Mouse (Mus musculus): ENCODE results near the gene Gm973.

GRCm38 (mm10) chr1:59668871-59669270, 152.8 kb downstream of the Gm973 start:
- no peak for TF ChIP-seq CTCF (IDR thresholded peaks at IDR 0.05; ENCODE audit: control insufficient read depth, insufficient read depth, insufficient read length)
- no peak for TF ChIP-seq MYOD1 (IDR thresholded peaks at IDR 0.05; ENCODE audit: control insufficient read depth, insufficient read length, low read depth)
- no peak for TF ChIP-seq USF1 (IDR thresholded peaks at IDR 0.05; ENCODE audit: low read depth)

Data from C2C12 (cell line).